Mouse (Mus musculus) left cerebral cortex, adult 2 months (tissue): ENCODE data around the gene Pif1. TPM values are rescaled to one million over a fixed set of nuclear protein-coding genes. Genes with fewer than 3 reads are reported as not detected.

ENCODE experiments used
- DNase-seq, 2 experiments: peaks; one replicate each; pipeline ENCODE4 v3.0.0; 2021 to 2022; ENCODE audit warnings: low spot score in 2 of 2, mixed read lengths in 1 of 2; ENCODE audit errors: extremely low spot score in 1 of 2
- H3K27ac ChIP-seq: fragments of 200-600 bp; 2 replicates; pipeline ENCODE4 v1.8.1; 2022
- H3K4me3 ChIP-seq: fragments of 200-600 bp; 2 replicates; pipeline ENCODE4 v1.8.1; 2022
- CTCF ChIP-seq: fragments of 200-600 bp; IDR thresholded peaks from 2 replicates; pipeline ENCODE4 v1.8.1; 2022; ENCODE audit warnings: antibody characterized with exemption, mild to moderate bottlenecking, moderate library complexity
- intact Hi-C: fragments of 180-260 bp; cut with DNase I; formaldehyde crosslinking; loops from one replicate; pipeline ENCODE4 v1.15.1; 2025
- total RNA-seq, 2 experiments: library from RNA; stranded (reverse); gene quantifications; 2 replicates each; pipeline ENCODE4 v1.2.3; 2021

Pif1 gene
- total RNA-seq, 2 experiments from 2014 or later: 0.20 to 0.28 TPM

- intact Hi-C loops: no loop called here
Observed at GRCm38 (mm10) chr9:65549643-65550042, 37.3 kb upstream of the Pif1 start.

GRCm38 (mm10) chr9:65550079-65550831 is 36.7 kb upstream of the Pif1 start:
- H3K27ac ChIP-seq: 0 out of 2 replicates have a peak overlapping the region, but pooled peaks have one; percentile 11
- no peak for TF ChIP-seq CTCF
- no peak overlapping the region for H3K4me3 ChIP-seq
- no peak for DNase-seq
- intact Hi-C loops: no loop called here

More at GRCm38 (mm10) chr9:65549643-65550042, 37.3 kb upstream of the Pif1 start:
- DNase-seq: no peak
- TF ChIP-seq CTCF: no peak
- Histone ChIP-seq H3K27ac (no peak overlapping the region), H3K4me3 (no peak overlapping the region)

GRCm38 (mm10) chr9:65551035-65551434 is 35.9 kb upstream of the Pif1 start:
- intact Hi-C loops: no loop called here
- no peak for DNase-seq
- no peak for TF ChIP-seq CTCF

GRCm38 (mm10) chr9:65552141-65552540 is 34.8 kb upstream of the Pif1 start:
- DNase-seq: no peak
- H3K27ac ChIP-seq: no peak overlapping the region
- TF ChIP-seq CTCF: no peak
- H3K4me3 ChIP-seq: no peak overlapping the region
- intact Hi-C loops: no loop called here

More at GRCm38 (mm10) chr9:65551035-65551434, 35.9 kb upstream of the Pif1 start:
- Histone ChIP-seq H3K27ac (0 out of 2 replicates have a peak overlapping the region, but pooled peaks have one; percentile 11), H3K4me3 (no peak overlapping the region)

- intact Hi-C loops: no loop called here
- no peak overlapping the region for H3K4me3 ChIP-seq
- no peak for TF ChIP-seq CTCF
Observed at GRCm38 (mm10) chr9:65552711-65553110, 34.2 kb upstream of the Pif1 start.

GRCm38 (mm10) chr9:65555001-65555405 is 32.0 kb upstream of the Pif1 start:
- intact Hi-C loops: no loop called here
- Histone ChIP-seq H3K27ac (no peak overlapping the region), H3K4me3 (no peak overlapping the region)
- TF ChIP-seq CTCF: no peak
- DNase-seq: no peak

More at GRCm38 (mm10) chr9:65552711-65553110, 34.2 kb upstream of the Pif1 start:
- H3K27ac ChIP-seq: no peak overlapping the region
- DNase-seq: no peak

- Histone ChIP-seq H3K27ac (no peak overlapping the region), H3K4me3 (no peak overlapping the region)
- intact Hi-C loops: no loop called here
- no peak for TF ChIP-seq CTCF
- DNase-seq: no peak
Observed at GRCm38 (mm10) chr9:65555621-65556020, 31.3 kb upstream of the Pif1 start.

GRCm38 (mm10) chr9:65556349-65556748 is 30.6 kb upstream of the Pif1 start:
- intact Hi-C loops: no loop called here
- TF ChIP-seq CTCF: no peak
- Histone ChIP-seq H3K27ac (no peak overlapping the region), H3K4me3 (no peak overlapping the region)
- DNase-seq: no peak

- DNase-seq: no peak
- Histone ChIP-seq H3K27ac (no peak overlapping the region), H3K4me3 (no peak overlapping the region)
- no peak for TF ChIP-seq CTCF
- intact Hi-C loops: no loop called here
Observed at GRCm38 (mm10) chr9:65556979-65557378, 30.0 kb upstream of the Pif1 start.

- H3K4me3 ChIP-seq: no peak overlapping the region
- DNase-seq: no peak
- no peak overlapping the region for H3K27ac ChIP-seq
- no peak for TF ChIP-seq CTCF
- intact Hi-C loops: no loop called here
Observed at GRCm38 (mm10) chr9:65558806-65559205, 28.2 kb upstream of the Pif1 start.

- Histone ChIP-seq H3K27ac (peak overlapping the region; percentile 13; the same call in 1 of the 2 replicates), H3K4me3 (no peak overlapping the region)
- intact Hi-C loops: no loop called here
- DNase-seq: peak in 1 of 2 experiments; percentile 20
- TF ChIP-seq CTCF: no peak
Observed at GRCm38 (mm10) chr9:65561016-65561415, 25.9 kb upstream of the Pif1 start.

GRCm38 (mm10) chr9:65562081-65562506 is 24.9 kb upstream of the Pif1 start:
- Histone ChIP-seq H3K27ac (peak overlapping the region; percentile 13; the same call in 1 of the 2 replicates), H3K4me3 (no peak overlapping the region)
- no peak for TF ChIP-seq CTCF
- intact Hi-C loops: no loop called here
- peak; percentile 46 to 72 for DNase-seq

- intact Hi-C loops: no loop called here
- Histone ChIP-seq H3K27ac (peak overlapping the region; percentile 28), H3K4me3 (no peak overlapping the region)
- no peak for DNase-seq
- TF ChIP-seq CTCF: no peak
Observed at GRCm38 (mm10) chr9:65563073-65563472, 23.9 kb upstream of the Pif1 start.
